Mouse (Mus musculus) liver, adult 2 months (tissue): ENCODE results near the gene Atp11b. TPM values are rescaled to one million over a fixed set of nuclear protein-coding genes. Genes with fewer than 3 reads are reported as not detected.

Source experiments
- DNase-seq: peaks from one replicate; pipeline ENCODE4 v3.0.0-alpha.2; 2011; ENCODE audit warnings: low read depth, low spot score; ENCODE audit errors: extremely low read depth
- H3K27ac ChIP-seq: fragments of 200-500 bp; replicated peaks from 2 replicates; pipeline ENCODE4 v1.5.1; 2012; ENCODE audit warnings: low read depth, mild to moderate bottlenecking, control low read depth, inconsistent platforms, low read length; ENCODE audit not compliant: insufficient read depth
- H3K27me3 ChIP-seq: fragments of 200-500 bp; 2 replicates; pipeline ENCODE4 v1.6.1; 2012; ENCODE audit warnings: mild to moderate bottlenecking, moderate library complexity, low read length, inconsistent platforms; ENCODE audit not compliant: control insufficient read depth, insufficient read depth
- H3K36me3 ChIP-seq: fragments of 200-500 bp; 2 replicates; pipeline ENCODE4 v1.6.1; 2012; ENCODE audit warnings: low read length, inconsistent platforms; ENCODE audit not compliant: control insufficient read depth, insufficient read depth
- H3K4me1 ChIP-seq: fragments of 200-500 bp; 2 replicates; pipeline ENCODE4 v1.6.1; 2011; ENCODE audit warnings: low read length; ENCODE audit not compliant: control insufficient read depth, insufficient read depth
- H3K4me3 ChIP-seq: fragments of 200-500 bp; 2 replicates; pipeline ENCODE4 v1.5.1; 2011; ENCODE audit warnings: low read depth, mild to moderate bottlenecking, control low read depth, low read length, moderate library complexity; ENCODE audit not compliant: insufficient read depth
- H3K79me2 ChIP-seq: fragments of 200-500 bp; 2 replicates; pipeline ENCODE4 v1.6.1; 2012; ENCODE audit warnings: inconsistent platforms, mild to moderate bottlenecking, low read length, moderate library complexity; ENCODE audit not compliant: control insufficient read depth, insufficient read depth
- H3K9ac ChIP-seq: fragments of 200-500 bp; 2 replicates; pipeline ENCODE4 v1.6.1; 2012; ENCODE audit warnings: low read depth, mild to moderate bottlenecking, control low read depth, inconsistent platforms, low read length
- CTCF ChIP-seq: fragments of 200-500 bp; IDR thresholded peaks from 2 replicates; pipeline ENCODE4 v1.5.1; 2011; ENCODE audit warnings: low read depth, low read length, control low read depth
- POLR2A ChIP-seq: fragments of 200-500 bp; IDR thresholded peaks from 2 replicates; pipeline ENCODE4 v1.6.1; 2011; ENCODE audit warnings: low read length, control low read depth; ENCODE audit not compliant: insufficient read depth; ENCODE audit errors: extremely low read depth
- WGBS: fragments of 180-500 bp; shearing (Covaris S2); methylation state at CpG from one replicate; pipeline ENCODE4 v1.1.7; 2018; 5-methylcytosine and 5-hydroxymethylcytosine counted together
- polyA plus RNA-seq: library from polyadenylated mRNA; depleted of rRNA; stranded (reverse); fragments of >200 nt; gene quantifications from 2 replicates; pipeline ENCODE4 v1.2.3, GENCODE M21; 2012
- total RNA-seq: library from RNA; depleted of rRNA; stranded (reverse); fragments of >200 nt; gene quantifications from 2 replicates; pipeline ENCODE4 v1.2.3, GENCODE M21; 2014

Atp11b gene
- total and polyA plus RNA-seq, 2 experiments: 8.2 to 34.0 TPM

GRCm38 (mm10) chr3:35822036-35822435 lies 68.1 kb downstream of the Atp11b start:
- Histone ChIP-seq H3K27ac (no peak overlapping the region), H3K79me2 (no peaks in the 10 kb centered on the region), H3K4me3 (no peak overlapping the region), H3K27me3 (no peaks in the 10 kb centered on the region), H3K4me1 (no peaks in the 10 kb centered on the region), H3K9ac (no peak overlapping the region), H3K36me3 (peaks cover 11% of the 10 kb centered on the region; the same call in 1 of the 2 replicates)
- no peak for TF ChIP-seq CTCF
- DNase-seq: no peak
- 97% methylated on average over 3 of the region's 3 CpGs for WGBS

- no peaks in the 10 kb centered on the region for H3K27me3 ChIP-seq
- H3K79me2 ChIP-seq: no peaks in the 10 kb centered on the region
- H3K36me3 ChIP-seq: peaks cover 15% of the 10 kb centered on the region
- WGBS: 97% methylated on average over 9 of the region's 9 CpGs
- DNase-seq: no peak
- no peak overlapping the region for H3K4me3 ChIP-seq
- peaks cover 7% of the 10 kb centered on the region; the same call in 1 of the 2 replicates for H3K4me1 ChIP-seq
- no peak overlapping the region for H3K27ac ChIP-seq
- H3K9ac ChIP-seq: no peak overlapping the region
- TF ChIP-seq CTCF (no peak), POLR2A (no peak)
Observed at GRCm38 (mm10) chr3:35849326-35849725, 95.4 kb downstream of the Atp11b start.

GRCm38 (mm10) chr3:35883267-35883666 lies 129.4 kb downstream of the Atp11b start:
- no peaks in the 10 kb centered on the region; the same call in 1 of the 2 replicates for H3K36me3 ChIP-seq
- no peak for DNase-seq
- TF ChIP-seq CTCF (no peak), POLR2A (no peak)
- H3K79me2 ChIP-seq: no peaks in the 10 kb centered on the region
- H3K27ac ChIP-seq: no peak overlapping the region
- no peak overlapping the region for H3K9ac ChIP-seq
- H3K4me1 ChIP-seq: 0 out of 2 replicates have a peak, but pooled peaks cover 2% of the 10 kb centered on the region
- no peak overlapping the region for H3K4me3 ChIP-seq
- no peaks in the 10 kb centered on the region for H3K27me3 ChIP-seq

GRCm38 (mm10) chr3:35889531-35889930 lies 135.6 kb downstream of the Atp11b start:
- 33% methylated on average over 2 of the region's 2 CpGs for WGBS
- H3K9ac ChIP-seq: no peak overlapping the region
- no peaks in the 10 kb centered on the region; the same call in 1 of the 2 replicates for H3K36me3 ChIP-seq
- no peak overlapping the region for H3K4me3 ChIP-seq
- peak; percentile 53 for DNase-seq
- TF ChIP-seq CTCF (no peak), POLR2A (no peak)
- H3K4me1 ChIP-seq: peaks cover 24% of the 10 kb centered on the region
- no peaks in the 10 kb centered on the region for H3K27me3 ChIP-seq
- H3K79me2 ChIP-seq: no peaks in the 10 kb centered on the region
- 0 out of 2 replicates have a peak overlapping the region, but pooled peaks have one; percentile 15 for H3K27ac ChIP-seq

- Histone ChIP-seq H3K27me3 (no peaks in the 10 kb centered on the region), H3K4me1 (peaks cover 25% of the 10 kb centered on the region), H3K36me3 (peaks cover 3% of the 10 kb centered on the region; the same call in 1 of the 2 replicates), H3K27ac (peak overlapping the region; percentile 95), H3K4me3 (no peak overlapping the region), H3K79me2 (no peaks in the 10 kb centered on the region), H3K9ac (no peak overlapping the region)
- TF ChIP-seq CTCF (no peak), POLR2A (no peak)
- DNase-seq: peak; percentile 100
- 24% methylated on average over 4 of the region's 4 CpGs for WGBS
Observed at GRCm38 (mm10) chr3:35891123-35891522, 137.2 kb downstream of the Atp11b start.

GRCm38 (mm10) chr3:35893156-35893555 lies 139.2 kb downstream of the Atp11b start:
- Histone ChIP-seq H3K79me2 (no peaks in the 10 kb centered on the region; the same call in 1 of the 2 replicates), H3K9ac (no peak overlapping the region), H3K4me3 (no peak overlapping the region), H3K4me1 (peaks cover 25% of the 10 kb centered on the region), H3K36me3 (peaks cover 7% of the 10 kb centered on the region), H3K27ac (no peak overlapping the region), H3K27me3 (no peaks in the 10 kb centered on the region)
- DNase-seq: peak; percentile 90
- TF ChIP-seq POLR2A: no peak
- TF ChIP-seq CTCF: no peak
- WGBS: 27% methylated on average over 5 of the region's 5 CpGs
